In the genomic region with DNA sequence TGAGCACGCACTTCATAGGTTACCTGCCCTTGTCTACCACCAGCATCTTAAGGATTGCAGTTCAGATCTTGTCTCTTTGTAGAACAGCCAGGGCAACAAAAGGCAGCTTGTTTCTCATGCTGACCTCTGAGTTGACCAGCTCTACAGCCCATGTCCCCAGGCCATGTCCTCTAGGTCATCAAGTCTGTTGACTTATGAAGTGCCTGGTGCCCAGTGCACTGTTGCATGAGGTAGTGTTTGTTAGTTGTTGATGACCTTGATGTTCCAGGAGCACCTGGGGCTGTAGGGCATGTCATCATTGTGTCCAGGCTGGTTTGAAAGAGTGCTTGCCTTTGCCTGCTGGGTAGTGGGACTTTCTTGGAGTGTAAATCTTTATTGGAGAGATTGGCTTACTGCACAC, we compare ENCODE assay signal across 25 mouse cellular contexts. TPM values are rescaled to one million over a fixed set of nuclear protein-coding genes. Genes with fewer than 3 reads are reported as not detected.
DNase-seq lines count a peak whose midpoint lies in the region; ATAC-seq and TF ChIP-seq lines count a peak whose summit lies in the region.
"Had no signal": no experiment of that assay in that cellular context is flagged by ENCODE, and none has a peak within 500 bp of the region (broad histone marks: within the 10 kb centered on the region; RNA-seq: fewer than 3 reads in every experiment).

No protein-coding gene starts in this region.

- peak; percentile 99 for DNase-seq in liver, adult 2 months (ENCODE audit: extremely low read depth, low read depth, low spot score)
- no peak for DNase-seq in liver, embryonic 11.5 days (ENCODE audit: low spot score)
- DNase-seq in liver, postnatal 0 days = peak; percentile 50
- no peak for DNase-seq in adrenal gland, postnatal 4 days (ENCODE audit: low spot score in 2 of 2)
- DNase-seq: adrenal gland, adult 2 months; adrenal gland, postnatal 14 days; cerebellum, adult 11-12 months; cerebellum, adult 8-10 months; cerebellum, postnatal 10 days; cerebellum, postnatal 36 days; embryo, embryonic 11 days; gastrocnemius, postnatal 10 days; gastrocnemius, postnatal 36 days; heart, adult 2 months had no signal

- H3K27me3 ChIP-seq in liver, adult 2 months (ENCODE audit: control insufficient read depth, insufficient read depth, low read length) = no peaks in the 10 kb centered on the region
- no peaks in the 10 kb centered on the region for H3K27me3 ChIP-seq in liver, embryonic 11.5 days (replicated peaks; ENCODE audit: control insufficient read depth, insufficient read depth, low read length)
- H3K27me3 ChIP-seq in liver, embryonic 15.5 days = peaks cover 34% of the 10 kb centered on the region
- no peaks in the 10 kb centered on the region for H3K27me3 ChIP-seq in liver, postnatal 0 days (ENCODE audit: insufficient read depth, low read length)
- no peaks in the 10 kb centered on the region for H3K27me3 ChIP-seq in heart, embryonic 11.5 days (ENCODE audit: control insufficient read depth, insufficient read depth, low read length)
- H3K27me3 ChIP-seq: embryonic facial prominence, embryonic 13.5 days; forebrain, embryonic 15.5 days; hindbrain, embryonic 12.5 days; hindbrain, embryonic 15.5 days had no signal

- WGBS in liver, adult 2 months = 22% methylated on average over 1 of the region's 1 CpGs
- WGBS in liver, embryonic 11.5 days = 100% methylated on average over 1 of the region's 1 CpGs
- WGBS in liver, embryonic 15.5 days (ENCODE audit: insufficient replicate concordance) = 89% methylated on average over 1 of the region's 1 CpGs
- 82% methylated on average over 1 of the region's 1 CpGs for WGBS in liver, postnatal 0 days (ENCODE audit: insufficient replicate concordance)
- 92% methylated on average over 1 of the region's 1 CpGs for WGBS in heart, embryonic 11.5 days (ENCODE audit: insufficient replicate concordance)

- no peak overlapping the region for H3K9ac ChIP-seq in liver, adult 2 months (ENCODE audit: low read depth, low read length)
- no peak overlapping the region for H3K9ac ChIP-seq in liver, embryonic 11.5 days (ENCODE audit: low read depth, low read length)
- H3K9ac ChIP-seq in liver, embryonic 15.5 days = no peak overlapping the region
- peak overlapping the region; percentile 54 for H3K9ac ChIP-seq in liver, postnatal 0 days (replicated peaks)
- H3K9ac ChIP-seq in heart, embryonic 11.5 days (ENCODE audit: low read depth, low read length) = no peak overlapping the region
- H3K9ac ChIP-seq: embryonic facial prominence, embryonic 13.5 days; forebrain, embryonic 12.5 days; forebrain, embryonic 15.5 days; hindbrain, embryonic 12.5 days; hindbrain, embryonic 15.5 days had no signal

- no peak for ATAC-seq in liver, embryonic 11.5 days (replicated peaks; ENCODE audit: low FRiP score)
- ATAC-seq in liver, embryonic 15.5 days (ENCODE audit: insufficient read depth) = peak; percentile 20
- peak; percentile 70 for ATAC-seq in liver, postnatal 0 days
- no peak for ATAC-seq in heart, embryonic 11.5 days (replicated peaks; ENCODE audit: insufficient number of reproducible peaks, low FRiP score, low TSS enrichment)
- ATAC-seq: CD4-positive, CD25-positive, alpha-beta regulatory T cell, adult 4 months; forebrain, embryonic 15.5 days had no signal

- H3K4me2 ChIP-seq in liver, embryonic 11.5 days = no peak overlapping the region
- peak overlapping the region; percentile 20; the same call in 1 of the 2 replicates for H3K4me2 ChIP-seq in liver, embryonic 15.5 days
- peak overlapping the region; percentile 47 for H3K4me2 ChIP-seq in liver, postnatal 0 days (ENCODE audit: low read depth, low read length)
- no peak overlapping the region for H3K4me2 ChIP-seq in heart, embryonic 11.5 days
- H3K4me2 ChIP-seq: embryonic facial prominence, embryonic 13.5 days; forebrain, embryonic 12.5 days; forebrain, embryonic 15.5 days; hindbrain, embryonic 12.5 days; hindbrain, embryonic 15.5 days had no signal

- TF ChIP-seq EP300 in liver, postnatal 0 days (IDR thresholded peaks at IDR 0.05; ENCODE audit: low read depth) = peak; percentile 75; the same call in 1 of the 2 replicates

- no peaks in the 10 kb centered on the region for H3K9me3 ChIP-seq in liver, embryonic 11.5 days (ENCODE audit: control insufficient read depth, low read length)
- H3K9me3 ChIP-seq in liver, embryonic 15.5 days (replicated peaks) = no peaks in the 10 kb centered on the region
- no peaks in the 10 kb centered on the region for H3K9me3 ChIP-seq in liver, postnatal 0 days (ENCODE audit: low read length)
- no peaks in the 10 kb centered on the region for H3K9me3 ChIP-seq in heart, embryonic 11.5 days (replicated peaks; ENCODE audit: control insufficient read depth, low read length)
- H3K9me3 ChIP-seq: embryonic facial prominence, embryonic 10.5 days; embryonic facial prominence, embryonic 13.5 days; forebrain, embryonic 12.5 days; forebrain, embryonic 15.5 days; heart, embryonic 10.5 days; hindbrain, embryonic 12.5 days; hindbrain, embryonic 15.5 days had no signal

- H3K36me3 ChIP-seq in liver, adult 2 months (ENCODE audit: control insufficient read depth, insufficient read depth, low read length) = no peaks in the 10 kb centered on the region
- H3K36me3 ChIP-seq in liver, embryonic 11.5 days (ENCODE audit: control insufficient read depth, insufficient read depth, low read length) = no peaks in the 10 kb centered on the region
- H3K36me3 ChIP-seq in liver, embryonic 15.5 days (replicated peaks) = no peaks in the 10 kb centered on the region
- no peaks in the 10 kb centered on the region for H3K36me3 ChIP-seq in liver, postnatal 0 days (replicated peaks; ENCODE audit: insufficient read depth, low read length)
- no peaks in the 10 kb centered on the region for H3K36me3 ChIP-seq in heart, embryonic 11.5 days (ENCODE audit: control insufficient read depth, insufficient read depth, low read length)
- H3K36me3 ChIP-seq: embryonic facial prominence, embryonic 10.5 days; embryonic facial prominence, embryonic 13.5 days; forebrain, embryonic 12.5 days; forebrain, embryonic 15.5 days; heart, embryonic 10.5 days; hindbrain, embryonic 12.5 days; hindbrain, embryonic 15.5 days had no signal

- TF ChIP-seq CTCF in liver, adult 2 months (IDR thresholded peaks at IDR 0.05; ENCODE audit: low read depth, low read length) = no peak
- TF ChIP-seq CTCF in liver, postnatal 0 days (IDR thresholded peaks at IDR 0.05; ENCODE audit: low read depth) = no peak

- H3K79me2 ChIP-seq in liver, adult 2 months (ENCODE audit: control insufficient read depth, insufficient read depth, low read length) = peaks cover 64% of the 10 kb centered on the region

- H3K4me1 ChIP-seq in liver, adult 2 months (ENCODE audit: control insufficient read depth, insufficient read depth, low read length) = peaks cover 62% of the 10 kb centered on the region
- peaks cover 3% of the 10 kb centered on the region for H3K4me1 ChIP-seq in liver, embryonic 11.5 days (replicated peaks; ENCODE audit: control insufficient read depth, insufficient read depth, low read length)
- H3K4me1 ChIP-seq in liver, embryonic 15.5 days (replicated peaks) = peaks cover 57% of the 10 kb centered on the region
- peaks cover 45% of the 10 kb centered on the region for H3K4me1 ChIP-seq in liver, postnatal 0 days (ENCODE audit: insufficient read depth)
- H3K4me1 ChIP-seq in heart, embryonic 11.5 days (ENCODE audit: control insufficient read depth, insufficient read depth, low read length) = peaks cover 25% of the 10 kb centered on the region

- H3K4me3 ChIP-seq in liver, adult 2 months (ENCODE audit: insufficient read depth, low read depth, low read length) = no peak overlapping the region
- no peak overlapping the region for H3K4me3 ChIP-seq in liver, embryonic 11.5 days (ENCODE audit: low read depth, low read length)
- H3K4me3 ChIP-seq in liver, embryonic 15.5 days (replicated peaks) = no peak overlapping the region
- no peak overlapping the region for H3K4me3 ChIP-seq in liver, postnatal 0 days (ENCODE audit: low read depth, low read length)
- no peak overlapping the region for H3K4me3 ChIP-seq in heart, embryonic 11.5 days (ENCODE audit: low read depth, low read length)
- H3K4me3 ChIP-seq: embryonic facial prominence, embryonic 10.5 days; embryonic facial prominence, embryonic 13.5 days; erythroblast, embryonic 14.5 days; forebrain, embryonic 12.5 days; forebrain, embryonic 15.5 days; heart, adult 2 months; heart, embryonic 10.5 days; hindbrain, embryonic 12.5 days; hindbrain, embryonic 15.5 days had no signal

- H3K27ac ChIP-seq in liver, adult 2 months (replicated peaks; ENCODE audit: insufficient read depth, low read depth, low read length) = peak overlapping the region; percentile 86
- no peak overlapping the region for H3K27ac ChIP-seq in liver, embryonic 11.5 days (ENCODE audit: low read depth, low read length)
- peak overlapping the region; percentile 55; the same call in 1 of the 2 replicates for H3K27ac ChIP-seq in liver, embryonic 15.5 days (replicated peaks)
- H3K27ac ChIP-seq in liver, postnatal 0 days (ENCODE audit: low read depth) = peak overlapping the region; percentile 96
- H3K27ac ChIP-seq in heart, embryonic 11.5 days (ENCODE audit: low read depth, low read length) = no peak overlapping the region
- H3K27ac ChIP-seq: embryonic facial prominence, embryonic 10.5 days; embryonic facial prominence, embryonic 13.5 days; forebrain, embryonic 12.5 days; forebrain, embryonic 15.5 days; heart, adult 2 months; heart, embryonic 10.5 days; hindbrain, embryonic 12.5 days; hindbrain, embryonic 15.5 days had no signal

- TF ChIP-seq POLR2A in liver, adult 2 months (IDR thresholded peaks at IDR 0.05; ENCODE audit: extremely low read depth, insufficient read depth, low read length) = no peak

RNA-seq across cellular contexts. Expression of a gene that starts 4.9 kb away (rescaled TPM):
- 11.6 and 16.2 TPM in 2 replicates for total RNA-seq in liver, adult 2 months (2014; rRNA removed)
- 45.6 and 59.4 TPM in 2 replicates for polyA plus RNA-seq in liver, adult 2 months (2012; rRNA removed)
- 9.7 and 10.2 TPM in 2 replicates for polyA plus RNA-seq in liver, embryonic 11.5 days (2014; fragmentation: Nextera tagmentation; extraction: Ambion mirVana)
- 8.0 and 9.4 TPM in 2 replicates for polyA plus RNA-seq in liver, embryonic 15.5 days (2015; fragmentation: Nextera tagmentation; extraction: Ambion mirVana)
- 20.8 and 21.3 TPM in 2 replicates for polyA plus RNA-seq in liver, postnatal 0 days (2015; fragmentation: Nextera tagmentation; extraction: Ambion mirVana)
- 10 to 100 TPM; 24.1 to 26.5 TPM for total RNA-seq in adrenal gland, postnatal 4 days (2021)
- 12.8 and 15.4 TPM in 2 replicates for polyA plus RNA-seq in heart, embryonic 11.5 days (2014; fragmentation: Nextera tagmentation; extraction: Ambion mirVana)

RNA-seq across cellular contexts. Expression of a gene that starts 34.2 kb away (rescaled TPM):
- total RNA-seq in liver, adult 2 months (2014; rRNA removed) = 20.6 and 21.6 TPM in 2 replicates
- 34.2 and 34.9 TPM in 2 replicates for polyA plus RNA-seq in liver, adult 2 months (2012; rRNA removed)
- polyA plus RNA-seq in liver, embryonic 11.5 days (2014; fragmentation: Nextera tagmentation; extraction: Ambion mirVana) = 70.1 and 77.2 TPM in 2 replicates
- polyA plus RNA-seq in liver, embryonic 15.5 days (2015; fragmentation: Nextera tagmentation; extraction: Ambion mirVana) = 25.4 and 29.5 TPM in 2 replicates
- polyA plus RNA-seq in liver, postnatal 0 days (2015; fragmentation: Nextera tagmentation; extraction: Ambion mirVana) = 28.0 and 30.5 TPM in 2 replicates
- total RNA-seq in adrenal gland, postnatal 4 days (2021) = 10 to 100 TPM; 51.4 to 54.3 TPM
- 63.7 and 66.4 TPM in 2 replicates for polyA plus RNA-seq in heart, embryonic 11.5 days (2014; fragmentation: Nextera tagmentation; extraction: Ambion mirVana)

Comparison
In these comparisons a context has a peak if more than half of its experiments do, and no peak if none do; other contexts are left out.
1. DNase-seq: peak in liver, adult 2 months (single experiment) and liver, postnatal 0 days (single experiment); none in liver, embryonic 11.5 days (single experiment) and adrenal gland, postnatal 4 days (0 of 2).
2. H3K27ac ChIP-seq: peak in liver, adult 2 months (single experiment), liver, embryonic 15.5 days (single experiment) and liver, postnatal 0 days (single experiment); none in liver, embryonic 11.5 days (single experiment) and heart, embryonic 11.5 days (single experiment).
3. ATAC-seq: peak in liver, embryonic 15.5 days (single experiment) and liver, postnatal 0 days (single experiment); none in liver, embryonic 11.5 days (single experiment) and heart, embryonic 11.5 days (single experiment).
4. H3K4me2 ChIP-seq: peak in liver, embryonic 15.5 days (single experiment) and liver, postnatal 0 days (single experiment); none in liver, embryonic 11.5 days (single experiment) and heart, embryonic 11.5 days (single experiment).